18 mouse cellular contexts compared by ENCODE assay signal in genomic region chr1:25204636-25205035, GRCm38 (mm10).
DNase-seq lines count a peak whose midpoint lies in the region; ATAC-seq and TF ChIP-seq lines count a peak whose summit lies in the region.
"Had no signal": no experiment of that assay in that cellular context is flagged by ENCODE, and none has a peak within 500 bp of the region (broad histone marks: within the 10 kb centered on the region; RNA-seq: fewer than 3 reads in every experiment).

No protein-coding gene starts in this region.

- no peaks in the 10 kb centered on the region for H3K9me3 ChIP-seq in lung, embryonic 14.5 days (ENCODE audit: low read depth, low read length)
- H3K9me3 ChIP-seq in forebrain, embryonic 13.5 days (replicated peaks) = no peaks in the 10 kb centered on the region
- H3K9me3 ChIP-seq in midbrain, embryonic 10.5 days (replicated peaks) = no peaks in the 10 kb centered on the region
- H3K9me3 ChIP-seq in intestine, embryonic 15.5 days = no peaks in the 10 kb centered on the region
- H3K9me3 ChIP-seq: embryonic facial prominence, embryonic 15.5 days; heart, embryonic 10.5 days had no signal

- DNase-seq in lung, embryonic 14.5 days = peak; percentile 23
- DNase-seq in lung, adult 2 months = no peak
- peak; percentile 26 for DNase-seq in midbrain, embryonic 10.5 days (ENCODE audit: low spot score)
- peak; percentile 52 for DNase-seq in retina, postnatal 1 day
- DNase-seq in thymus, adult 18-20 months = no peak
- DNase-seq in adrenal gland, postnatal 36 days = no peak
- DNase-seq: adrenal gland, postnatal 10 days; cerebellum, postnatal 25 days; gastrocnemius, postnatal 36 days; heart, postnatal 14 days; kidney, postnatal 14 days; layer of hippocampus, adult 9-11 months had no signal

- no peak for TF ChIP-seq CTCF in lung, embryonic 14.5 days (IDR thresholded peaks at IDR 0.05; ENCODE audit: low read depth)
- no peak for TF ChIP-seq CTCF in lung, adult 2 months (IDR thresholded peaks at IDR 0.05; ENCODE audit: insufficient read depth, low read length)

- H3K4me3 ChIP-seq in lung, embryonic 14.5 days (ENCODE audit: low read depth, low read length) = no peak overlapping the region
- H3K4me3 ChIP-seq in lung, adult 2 months (replicated peaks; ENCODE audit: extremely low read depth, low read depth, low read length) = no peak overlapping the region
- H3K4me3 ChIP-seq in forebrain, embryonic 13.5 days = no peak overlapping the region
- H3K4me3 ChIP-seq in midbrain, embryonic 10.5 days = no peak overlapping the region
- H3K4me3 ChIP-seq in intestine, embryonic 15.5 days (replicated peaks) = no peak overlapping the region
- H3K4me3 ChIP-seq: embryonic facial prominence, embryonic 15.5 days; heart, embryonic 10.5 days had no signal

- peak; percentile 56; the same call in 1 of the 2 replicates for ATAC-seq in lung, embryonic 14.5 days (ENCODE audit: insufficient read depth)
- 0 out of 2 replicates have a peak, but pooled peaks have one; percentile 62 for ATAC-seq in forebrain, embryonic 13.5 days
- ATAC-seq in intestine, embryonic 15.5 days = no peak
- ATAC-seq: intestine, postnatal 0 days had no signal

- TF ChIP-seq POLR2A in lung, adult 2 months (IDR thresholded peaks at IDR 0.05; ENCODE audit: borderline replicate concordance, extremely low read depth, low read depth, low read length) = no peak

- WGBS in lung, embryonic 14.5 days = 44% methylated on average over 5 of the region's 5 CpGs
- 47% methylated on average over 5 of the region's 5 CpGs for WGBS in lung, adult 2 months
- 34% methylated on average over 5 of the region's 5 CpGs for WGBS in forebrain, embryonic 13.5 days
- WGBS in midbrain, embryonic 10.5 days = 28% methylated on average over 5 of the region's 5 CpGs
- WGBS in intestine, embryonic 15.5 days = 47% methylated on average over 5 of the region's 5 CpGs

- H3K4me2 ChIP-seq in lung, embryonic 14.5 days = no peak overlapping the region
- H3K4me2 ChIP-seq in forebrain, embryonic 13.5 days = no peak overlapping the region
- no peak overlapping the region for H3K4me2 ChIP-seq in intestine, embryonic 15.5 days (replicated peaks)
- H3K4me2 ChIP-seq: embryonic facial prominence, embryonic 15.5 days had no signal

- no peaks in the 10 kb centered on the region for H3K4me1 ChIP-seq in lung, embryonic 14.5 days (ENCODE audit: insufficient read depth)
- no peaks in the 10 kb centered on the region for H3K4me1 ChIP-seq in lung, adult 2 months (ENCODE audit: control insufficient read depth, insufficient read depth, low read length)
- peaks cover 4% of the 10 kb centered on the region for H3K4me1 ChIP-seq in forebrain, embryonic 13.5 days
- peaks cover 6% of the 10 kb centered on the region for H3K4me1 ChIP-seq in midbrain, embryonic 10.5 days
- no peaks in the 10 kb centered on the region for H3K4me1 ChIP-seq in intestine, embryonic 15.5 days (replicated peaks)
- H3K4me1 ChIP-seq: embryonic facial prominence, embryonic 15.5 days; heart, embryonic 10.5 days had no signal

- no peak overlapping the region for H3K9ac ChIP-seq in lung, embryonic 14.5 days
- H3K9ac ChIP-seq in forebrain, embryonic 13.5 days = no peak overlapping the region
- no peak overlapping the region for H3K9ac ChIP-seq in intestine, embryonic 15.5 days
- H3K9ac ChIP-seq: embryonic facial prominence, embryonic 15.5 days had no signal

- no peaks in the 10 kb centered on the region for H3K36me3 ChIP-seq in lung, embryonic 14.5 days (ENCODE audit: insufficient read depth)
- H3K36me3 ChIP-seq in forebrain, embryonic 13.5 days (ENCODE audit: poor library complexity, severe bottlenecking) = no peaks in the 10 kb centered on the region
- H3K36me3 ChIP-seq in midbrain, embryonic 10.5 days = no peaks in the 10 kb centered on the region
- no peaks in the 10 kb centered on the region for H3K36me3 ChIP-seq in intestine, embryonic 15.5 days
- H3K36me3 ChIP-seq: embryonic facial prominence, embryonic 15.5 days; G1E; heart, embryonic 10.5 days had no signal

- no peak overlapping the region for H3K27ac ChIP-seq in lung, embryonic 14.5 days (ENCODE audit: low read depth)
- no peak overlapping the region for H3K27ac ChIP-seq in forebrain, embryonic 13.5 days
- H3K27ac ChIP-seq in midbrain, embryonic 10.5 days (replicated peaks) = no peak overlapping the region; the same call in 1 of the 2 replicates
- no peak overlapping the region for H3K27ac ChIP-seq in intestine, embryonic 15.5 days
- H3K27ac ChIP-seq: embryonic facial prominence, embryonic 15.5 days; heart, embryonic 10.5 days had no signal

- H3K27me3 ChIP-seq in lung, embryonic 14.5 days (ENCODE audit: insufficient read depth, low read length) = no peaks in the 10 kb centered on the region
- no peaks in the 10 kb centered on the region for H3K27me3 ChIP-seq in forebrain, embryonic 13.5 days
- H3K27me3 ChIP-seq in midbrain, embryonic 10.5 days (ENCODE audit: low read depth, poor library complexity, severe bottlenecking) = no peaks in the 10 kb centered on the region
- H3K27me3 ChIP-seq in intestine, embryonic 15.5 days (replicated peaks) = no peaks in the 10 kb centered on the region
- H3K27me3 ChIP-seq: embryonic facial prominence, embryonic 15.5 days had no signal

Comparison
In these comparisons a context has a peak if more than half of its experiments do, and no peak if none do; other contexts are left out.
1. DNase-seq: peak in lung, embryonic 14.5 days (single experiment), midbrain, embryonic 10.5 days (single experiment) and retina, postnatal 1 day (single experiment); none in lung, adult 2 months (single experiment), thymus, adult 18-20 months (0 of 2) and adrenal gland, postnatal 36 days (0 of 2).